Mouse (Mus musculus): ENCODE results near the gene Ccz1.

GRCm38 (mm10) chr5:143993260-143993659 lies 21.4 kb downstream of the Ccz1 start:
- TF ChIP-seq POLR2A (IDR thresholded peaks at IDR 0.05; ENCODE audit: extremely low read depth, insufficient read depth, low read length) (no peak), CTCF (IDR thresholded peaks at IDR 0.05; ENCODE audit: low read depth, low read length) (no peak)

Data from liver, adult 2 months (tissue).